Mouse (Mus musculus) embryonic facial prominence, embryonic 15.5 days (tissue): Measurements from ENCODE around the gene Bend4. TPM values are rescaled to one million over a fixed set of nuclear protein-coding genes. Genes with fewer than 3 reads are reported as not detected.
A peak's percentile ranks its signal among the peaks of the same experiment; 100 is the strongest.

Experiments
- ATAC-seq: fragments of 200-750 bp; cut with Nextera tagmentation; 2 replicates; pipeline ENCODE4 v1.8.0; 2017; ENCODE audit warnings: low read depth, moderate TSS enrichment; ENCODE audit not compliant: insufficient number of reproducible peaks, low FRiP score, low TSS enrichment
- H3K27ac ChIP-seq: fragments of 300-500 bp; sonication (generic); replicated peaks from 2 replicates; pipeline ENCODE4 v1.5.1; 2015; ENCODE audit warnings: mild to moderate bottlenecking, inconsistent platforms
- H3K27me3 ChIP-seq: fragments of 300-500 bp; sonication (generic); 2 replicates; pipeline ENCODE4 v1.6.1; 2015; ENCODE audit warnings: inconsistent platforms
- H3K36me3 ChIP-seq: fragments of 300-500 bp; sonication (generic); 2 replicates; pipeline ENCODE4 v1.6.1; 2015; ENCODE audit warnings: mild to moderate bottlenecking, inconsistent platforms
- H3K4me1 ChIP-seq: fragments of 300-500 bp; sonication (generic); 2 replicates; pipeline ENCODE4 v1.6.1; 2015; ENCODE audit warnings: inconsistent platforms
- H3K4me2 ChIP-seq: fragments of 300-500 bp; sonication (generic); replicated peaks from 2 replicates; pipeline ENCODE4 v1.6.1; 2015; ENCODE audit warnings: mild to moderate bottlenecking, inconsistent platforms
- H3K4me3 ChIP-seq: fragments of 300-500 bp; sonication (generic); replicated peaks from 2 replicates; pipeline ENCODE4 v1.5.1; 2015; ENCODE audit warnings: mild to moderate bottlenecking, inconsistent platforms
- H3K9ac ChIP-seq: fragments of 300-500 bp; sonication (generic); 2 replicates; pipeline ENCODE4 v1.6.1; 2015; ENCODE audit warnings: inconsistent platforms
- H3K9me3 ChIP-seq: fragments of 300-500 bp; sonication (generic); replicated peaks from 2 replicates; pipeline ENCODE4 v1.6.1; 2016; ENCODE audit warnings: inconsistent platforms
- WGBS: fragments of 180-500 bp; shearing (Covaris S2); methylation state at CpG from one replicate; pipeline ENCODE4 v1.1.7; 2015; 5-methylcytosine and 5-hydroxymethylcytosine counted together
- polyA plus RNA-seq: library from polyadenylated mRNA; unstranded; fragments of >200 nt; fragmentation: Nextera tagmentation; extraction: Ambion mirVana; gene quantifications from 2 replicates; pipeline ENCODE4 v1.2.1, GENCODE M21; 2015

Gene Bend4
- polyA plus RNA-seq, 1 experiment from 2014 or later, result 2.7 TPM

GRCm38 (mm10) chr5:67410426-67410825 lies 17.7 kb downstream of the Bend4 start:
- H3K9ac ChIP-seq, result no peak overlapping the region
- no peaks in the 10 kb centered on the region for H3K9me3 ChIP-seq
- ATAC-seq, result no peak
- H3K4me3 ChIP-seq, result no peak overlapping the region
- no peaks in the 10 kb centered on the region for H3K36me3 ChIP-seq
- 65% methylated on average over 4 of the region's 4 CpGs for whole genome bisulfite sequencing
- H3K27me3 ChIP-seq, result no peaks in the 10 kb centered on the region
- H3K4me1 ChIP-seq, result no peaks in the 10 kb centered on the region
- H3K27ac ChIP-seq, result no peak overlapping the region
- H3K4me2 ChIP-seq, result no peak overlapping the region

DNA sequence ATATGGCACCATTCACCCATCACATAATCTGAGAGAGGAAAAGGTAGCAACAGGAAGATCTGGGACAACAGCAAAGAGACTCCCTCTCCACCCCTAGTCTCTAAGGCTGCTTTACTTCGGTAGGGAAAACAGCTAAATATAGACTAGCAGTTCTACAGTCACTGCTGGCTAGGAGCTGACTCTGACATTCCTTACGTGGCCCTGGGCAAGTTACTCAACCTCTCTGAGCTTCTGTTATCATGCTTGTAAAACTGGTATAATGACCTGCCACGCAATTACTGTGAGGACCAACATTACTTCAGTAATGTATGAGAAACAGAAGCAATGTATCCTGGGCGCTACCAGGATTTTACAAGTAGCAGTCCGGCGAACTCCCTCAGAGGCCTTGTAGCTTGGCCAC lies 19.7 kb downstream of the Bend4 start:
- Histone ChIP-seq H3K9me3 (no peaks in the 10 kb centered on the region), H3K4me3 (no peak overlapping the region), H3K9ac (no peak overlapping the region), H3K4me2 (no peak overlapping the region), H3K4me1 (no peaks in the 10 kb centered on the region), H3K27me3 (no peaks in the 10 kb centered on the region), H3K36me3 (no peaks in the 10 kb centered on the region), H3K27ac (no peak overlapping the region)
- ATAC-seq, result no peak
- WGBS, result 75% methylated on average over 6 of the region's 6 CpGs

DNA sequence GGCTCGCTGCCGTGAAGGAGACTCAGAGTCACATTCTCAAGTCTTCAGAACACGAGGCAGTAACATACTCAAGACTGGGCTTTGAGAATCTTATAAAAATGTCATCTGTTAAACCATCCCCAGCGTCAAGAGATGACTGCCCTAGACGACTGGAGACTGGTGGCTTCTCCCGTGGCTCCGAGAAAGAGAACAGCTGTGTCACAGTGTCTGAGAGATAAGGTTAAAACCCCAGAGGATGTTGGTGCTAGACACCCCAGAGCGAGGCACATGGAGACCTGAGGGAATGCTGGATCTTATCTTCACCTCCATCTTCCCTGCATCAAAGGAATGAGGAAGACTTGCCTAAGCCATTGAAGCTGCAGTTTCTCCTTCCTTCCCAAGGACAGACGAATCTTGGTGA lies 23.2 kb downstream of the Bend4 start:
- Histone ChIP-seq H3K27ac (no peak overlapping the region), H3K9me3 (no peaks in the 10 kb centered on the region), H3K4me2 (no peak overlapping the region), H3K36me3 (no peaks in the 10 kb centered on the region), H3K27me3 (no peaks in the 10 kb centered on the region), H3K4me3 (no peak overlapping the region), H3K4me1 (no peaks in the 10 kb centered on the region), H3K9ac (no peak overlapping the region)
- ATAC-seq, result no peak
- 77% methylated on average over 9 of the region's 9 CpGs for WGBS

DNA sequence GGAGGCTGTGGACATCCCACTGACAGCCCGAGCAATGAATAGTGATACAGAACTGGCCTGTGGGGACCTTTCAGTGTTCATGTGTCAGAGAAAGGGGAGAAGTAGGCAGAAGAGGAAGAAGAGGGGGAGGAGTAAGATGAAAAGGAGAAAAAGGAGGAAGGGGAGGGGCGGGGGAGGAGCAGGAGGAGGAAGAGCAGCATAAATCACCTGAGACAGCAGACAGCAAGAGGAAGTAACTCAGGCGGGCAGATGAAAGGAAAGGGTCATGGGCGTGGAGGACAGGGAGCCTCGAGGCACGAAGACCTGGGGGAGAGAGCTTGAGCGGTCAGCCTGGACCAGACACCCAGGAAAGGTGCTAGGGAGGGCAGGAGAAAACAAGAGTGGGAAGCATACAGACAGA lies 23.7 kb downstream of the Bend4 start:
- H3K27me3 ChIP-seq, result no peaks in the 10 kb centered on the region
- no peak overlapping the region for H3K9ac ChIP-seq
- WGBS, result 78% methylated on average over 7 of the region's 7 CpGs
- no peaks in the 10 kb centered on the region for H3K9me3 ChIP-seq
- no peak overlapping the region for H3K27ac ChIP-seq
- H3K4me1 ChIP-seq, result no peaks in the 10 kb centered on the region
- no peak for ATAC-seq
- H3K4me2 ChIP-seq, result no peak overlapping the region
- no peaks in the 10 kb centered on the region for H3K36me3 ChIP-seq
- H3K4me3 ChIP-seq, result no peak overlapping the region

DNA sequence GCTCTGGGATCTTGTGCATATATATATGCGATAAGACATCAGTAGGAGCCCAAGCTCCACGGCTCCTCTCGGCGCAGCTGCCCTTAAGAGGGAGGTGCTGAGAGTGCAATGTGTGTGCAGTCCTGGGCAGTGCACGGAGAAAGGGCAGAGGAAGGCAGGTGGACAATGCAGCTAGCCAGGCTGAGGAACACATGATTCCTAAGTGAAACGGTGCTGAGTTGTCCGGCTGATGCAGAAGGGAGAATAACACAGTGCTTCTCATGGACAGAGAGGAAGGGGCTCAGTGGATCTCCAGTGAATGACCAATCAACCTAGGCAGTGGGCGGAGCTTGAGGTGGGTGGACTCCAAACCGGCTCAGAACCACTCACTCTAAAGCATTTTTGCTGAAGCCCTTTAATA lies 26.5 kb downstream of the Bend4 start:
- Histone ChIP-seq H3K9me3 (no peaks in the 10 kb centered on the region), H3K27ac (no peak overlapping the region), H3K27me3 (no peaks in the 10 kb centered on the region), H3K4me2 (no peak overlapping the region), H3K4me1 (no peaks in the 10 kb centered on the region), H3K9ac (no peak overlapping the region), H3K36me3 (no peaks in the 10 kb centered on the region), H3K4me3 (no peak overlapping the region)
- WGBS, result 69% methylated on average over 9 of the region's 9 CpGs
- no peak for ATAC-seq

DNA sequence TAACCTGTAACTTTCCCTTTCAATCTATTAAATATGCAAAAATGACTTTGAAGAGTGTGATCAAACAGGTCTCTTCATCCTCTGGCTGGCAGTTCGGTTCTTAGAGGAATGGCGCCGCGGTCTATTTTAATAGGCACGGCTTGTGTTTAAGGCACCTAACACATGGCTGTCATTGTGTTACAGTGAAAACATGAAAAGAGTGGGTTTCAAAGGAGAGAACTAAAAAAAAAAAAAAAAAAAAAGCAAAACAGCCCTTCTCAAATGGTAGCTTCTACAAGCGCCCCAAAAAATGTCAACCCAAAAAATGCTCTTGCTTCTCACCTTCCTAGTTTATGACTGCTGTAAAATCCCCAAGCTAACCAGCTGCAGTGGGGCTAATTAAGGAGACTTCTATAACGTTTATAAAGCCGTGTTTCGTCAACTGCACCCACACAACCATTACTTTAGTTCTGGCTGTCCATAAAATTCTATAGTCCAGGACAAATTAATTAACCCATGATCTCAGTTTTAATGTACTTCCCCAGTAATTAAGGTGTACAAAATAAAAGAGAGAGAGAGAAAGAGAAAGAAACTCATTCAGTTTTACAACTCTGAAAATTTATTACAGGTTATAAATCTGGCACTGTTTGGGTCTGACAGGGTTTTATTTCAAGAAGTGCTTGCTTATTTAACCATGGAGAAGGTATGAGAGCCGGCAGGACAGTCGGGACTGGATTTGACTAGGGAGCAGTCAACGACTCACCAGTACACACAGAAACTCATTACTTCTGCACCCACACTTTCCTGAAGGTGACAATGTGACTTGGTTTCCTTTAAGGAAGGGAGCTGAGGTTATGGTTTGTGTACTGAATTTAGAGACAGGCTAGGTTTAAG lies 27.3 kb downstream of the Bend4 start:
- Histone ChIP-seq H3K36me3 (no peaks in the 10 kb centered on the region), H3K4me2 (no peak overlapping the region), H3K27me3 (no peaks in the 10 kb centered on the region), H3K9me3 (no peaks in the 10 kb centered on the region), H3K4me3 (no peak overlapping the region), H3K27ac (no peak overlapping the region), H3K4me1 (no peaks in the 10 kb centered on the region), H3K9ac (no peak overlapping the region)
- no peak for ATAC-seq
- WGBS, result 78% methylated on average over 12 of the region's 12 CpGs

DNA sequence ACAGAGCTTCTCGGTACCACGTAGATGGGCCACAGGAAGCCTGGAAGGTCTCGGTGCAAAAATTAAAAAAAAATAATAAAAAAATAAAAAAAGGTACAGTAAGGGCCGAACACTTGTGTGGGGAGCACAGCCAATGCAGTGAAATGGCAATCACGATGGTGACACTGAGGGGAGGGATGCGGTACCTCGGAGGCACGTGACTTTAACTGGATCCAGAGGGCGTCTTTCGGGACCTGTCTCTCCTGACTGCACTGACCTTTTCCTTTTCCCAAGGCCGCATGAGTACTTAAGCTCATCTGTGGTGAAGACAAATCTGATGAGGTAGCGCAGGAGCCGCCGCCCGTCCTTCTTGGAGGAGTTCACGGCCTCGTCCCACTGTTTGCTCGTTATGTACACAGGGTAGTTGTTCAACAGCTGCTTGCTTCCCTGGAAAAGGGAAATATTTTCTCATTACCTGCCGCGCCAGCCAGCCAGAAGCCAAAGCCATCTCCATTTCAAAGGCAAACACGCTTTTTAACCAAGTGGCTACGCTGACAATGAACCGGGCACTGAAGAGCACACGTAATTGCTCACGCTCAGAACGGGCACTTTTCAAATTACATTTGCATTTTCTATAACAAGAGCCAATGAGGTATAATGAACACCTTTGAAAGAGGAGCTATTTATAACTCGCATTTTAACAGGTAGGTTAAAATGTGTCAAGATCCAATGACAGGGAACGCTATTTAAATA lies 28.1 kb downstream of the Bend4 start:
- no peak overlapping the region for H3K9ac ChIP-seq
- no peaks in the 10 kb centered on the region for H3K36me3 ChIP-seq
- H3K4me1 ChIP-seq, result no peaks in the 10 kb centered on the region
- H3K4me3 ChIP-seq, result no peak overlapping the region
- 78% methylated on average over 28 of the region's 28 CpGs for WGBS
- H3K4me2 ChIP-seq, result no peak overlapping the region
- ATAC-seq, result no peak
- H3K9me3 ChIP-seq, result no peaks in the 10 kb centered on the region
- H3K27ac ChIP-seq, result no peak overlapping the region
- no peaks in the 10 kb centered on the region for H3K27me3 ChIP-seq

- H3K4me2 ChIP-seq, result no peak overlapping the region
These were observed 30.9 kb downstream of the Bend4 start for GRCm38 (mm10) chr5:67397186-67397585.

GRCm38 (mm10) chr5:67395211-67395851 lies 32.8 kb downstream of the Bend4 start:
- ATAC-seq, result no peak
- Histone ChIP-seq H3K36me3 (no peaks in the 10 kb centered on the region), H3K4me3 (no peak overlapping the region), H3K27me3 (no peaks in the 10 kb centered on the region), H3K4me2 (no peak overlapping the region), H3K9ac (no peak overlapping the region), H3K4me1 (no peaks in the 10 kb centered on the region), H3K9me3 (no peaks in the 10 kb centered on the region), H3K27ac (no peak overlapping the region)
- 66% methylated on average over 11 of the region's 11 CpGs for WGBS

More at GRCm38 (mm10) chr5:67397186-67397585, 30.9 kb downstream of the Bend4 start:
- Histone ChIP-seq H3K27me3 (no peaks in the 10 kb centered on the region), H3K36me3 (no peaks in the 10 kb centered on the region), H3K9ac (no peak overlapping the region), H3K27ac (no peak overlapping the region), H3K4me1 (no peaks in the 10 kb centered on the region), H3K9me3 (no peaks in the 10 kb centered on the region), H3K4me3 (no peak overlapping the region)
- WGBS, result 35% methylated on average over 14 of the region's 14 CpGs
- ATAC-seq, result peak; percentile 44; the same call in 1 of the 2 replicates

DNA sequence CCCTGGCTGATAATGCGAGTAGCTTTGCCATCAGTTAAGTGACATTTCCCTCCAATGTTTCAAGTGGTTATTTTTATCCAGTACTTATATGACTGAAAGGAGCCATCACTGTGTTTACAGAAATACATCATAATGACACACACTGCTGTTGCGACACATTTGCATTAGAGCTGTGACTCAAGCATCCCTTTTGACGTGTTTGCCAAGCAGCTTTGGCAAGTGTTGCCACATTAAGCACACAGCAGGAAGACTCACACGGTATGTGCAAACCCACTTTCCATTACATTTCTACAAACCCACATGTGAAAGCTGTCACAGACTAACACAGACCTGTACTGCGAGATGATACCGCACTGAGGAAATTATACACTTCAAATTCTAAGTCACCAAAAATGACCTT lies 34.2 kb downstream of the Bend4 start:
- Histone ChIP-seq H3K4me1 (no peaks in the 10 kb centered on the region), H3K9ac (no peak overlapping the region), H3K4me3 (no peak overlapping the region), H3K27me3 (no peaks in the 10 kb centered on the region), H3K4me2 (no peak overlapping the region), H3K27ac (no peak overlapping the region), H3K9me3 (no peaks in the 10 kb centered on the region), H3K36me3 (no peaks in the 10 kb centered on the region)
- no peak for ATAC-seq
- 69% methylated on average over 6 of the region's 6 CpGs for WGBS

- ATAC-seq, result no peak
- H3K4me1 ChIP-seq, result no peaks in the 10 kb centered on the region
- no peak overlapping the region for H3K4me2 ChIP-seq
- no peak overlapping the region for H3K4me3 ChIP-seq
- H3K36me3 ChIP-seq, result no peaks in the 10 kb centered on the region
- H3K27me3 ChIP-seq, result no peaks in the 10 kb centered on the region
- 80% methylated on average over 7 of the region's 7 CpGs for WGBS
- no peak overlapping the region for H3K27ac ChIP-seq
- H3K9me3 ChIP-seq, result no peaks in the 10 kb centered on the region
- no peak overlapping the region for H3K9ac ChIP-seq
These were observed 45.6 kb downstream of the Bend4 start for GRCm38 (mm10) chr5:67382556-67382955.
